Mouse (Mus musculus) erythroblast, embryonic 14.5 days (primary cell): ENCODE results near the gene Mill2. TPM values are rescaled to one million over a fixed set of nuclear protein-coding genes. Genes with fewer than 3 reads are reported as not detected.

Experiments used
- H3K27me3 ChIP-seq: 2 replicates; pipeline ENCODE4 v1.6.1; 2012; ENCODE audit warnings: inconsistent platforms; ENCODE audit not compliant: control insufficient read depth
- H3K36me3 ChIP-seq: 2 replicates; pipeline ENCODE4 v1.6.1; 2012; ENCODE audit warnings: mild to moderate bottlenecking, inconsistent platforms; ENCODE audit not compliant: control insufficient read depth
- H3K4me1 ChIP-seq: 2 replicates; pipeline ENCODE4 v1.6.1; 2012; ENCODE audit warnings: inconsistent platforms; ENCODE audit not compliant: control insufficient read depth
- H3K4me3 ChIP-seq: replicated peaks from 2 replicates; pipeline ENCODE3; 2012; ENCODE audit warnings: moderate library complexity, mild to moderate bottlenecking, inconsistent platforms
- H3K9me3 ChIP-seq: 2 replicates; pipeline ENCODE4 v1.6.1; 2012; ENCODE audit warnings: low read length, inconsistent platforms, mixed read lengths; ENCODE audit not compliant: control insufficient read depth
- GATA1 ChIP-seq: IDR thresholded peaks from 2 replicates; pipeline ENCODE4 v1.6.1; 2012; ENCODE audit warnings: low read length, inconsistent platforms, mixed read lengths
- TAL1 ChIP-seq: IDR thresholded peaks from 3 replicates; pipeline ENCODE4 v1.6.1; 2012; ENCODE audit warnings: low read length, inconsistent platforms, mixed read lengths
- polyA plus RNA-seq: library from polyadenylated mRNA; stranded (reverse); fragments of >175 nt; gene quantifications from 2 replicates; pipeline ENCODE4 v1.2.3, GENCODE M21; 2012

The Mill2 gene
- polyA plus RNA-seq, 1 experiment, result not detected

- no peaks in the 10 kb centered on the region for H3K9me3 ChIP-seq
- H3K27me3 ChIP-seq, result peaks cover 19% of the 10 kb centered on the region
- peaks cover 21% of the 10 kb centered on the region for H3K4me1 ChIP-seq
- H3K36me3 ChIP-seq, result no peaks in the 10 kb centered on the region; the same call in 1 of the 2 replicates
- peak overlapping the region; percentile 44 for H3K4me3 ChIP-seq
- TF ChIP-seq GATA1 (no peak), TAL1 (no peak)
These were observed 52.3 kb downstream of the Mill2 start for GRCm38 (mm10) chr7:18891872-18892599.

DNA sequence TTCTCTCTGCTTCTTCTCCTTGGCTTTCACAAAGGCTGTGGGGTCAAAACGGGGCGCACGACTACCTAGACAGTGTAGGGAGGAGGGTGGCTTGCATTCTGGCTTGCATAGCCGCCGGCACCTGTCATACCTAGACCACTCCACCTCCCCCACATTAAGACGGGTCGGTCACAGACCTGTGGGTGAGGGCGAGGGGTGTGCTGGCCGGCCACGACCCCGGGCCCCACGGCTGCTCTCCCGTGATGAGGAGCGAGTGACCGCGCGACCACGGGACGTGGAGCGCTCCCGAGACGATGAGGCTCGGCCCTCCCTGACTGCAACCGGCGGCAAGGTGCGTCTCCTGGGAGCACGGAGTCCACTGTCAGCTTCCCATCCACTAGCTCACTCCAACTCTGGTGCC is 53.2 kb downstream of the Mill2 start:
- H3K9me3 ChIP-seq, result no peaks in the 10 kb centered on the region
- peaks cover 19% of the 10 kb centered on the region for H3K27me3 ChIP-seq
- peaks cover 7% of the 10 kb centered on the region for H3K36me3 ChIP-seq
- H3K4me1 ChIP-seq, result peaks cover 21% of the 10 kb centered on the region
- TF ChIP-seq GATA1 (no peak), TAL1 (no peak)
- H3K4me3 ChIP-seq, result no peak overlapping the region

DNA sequence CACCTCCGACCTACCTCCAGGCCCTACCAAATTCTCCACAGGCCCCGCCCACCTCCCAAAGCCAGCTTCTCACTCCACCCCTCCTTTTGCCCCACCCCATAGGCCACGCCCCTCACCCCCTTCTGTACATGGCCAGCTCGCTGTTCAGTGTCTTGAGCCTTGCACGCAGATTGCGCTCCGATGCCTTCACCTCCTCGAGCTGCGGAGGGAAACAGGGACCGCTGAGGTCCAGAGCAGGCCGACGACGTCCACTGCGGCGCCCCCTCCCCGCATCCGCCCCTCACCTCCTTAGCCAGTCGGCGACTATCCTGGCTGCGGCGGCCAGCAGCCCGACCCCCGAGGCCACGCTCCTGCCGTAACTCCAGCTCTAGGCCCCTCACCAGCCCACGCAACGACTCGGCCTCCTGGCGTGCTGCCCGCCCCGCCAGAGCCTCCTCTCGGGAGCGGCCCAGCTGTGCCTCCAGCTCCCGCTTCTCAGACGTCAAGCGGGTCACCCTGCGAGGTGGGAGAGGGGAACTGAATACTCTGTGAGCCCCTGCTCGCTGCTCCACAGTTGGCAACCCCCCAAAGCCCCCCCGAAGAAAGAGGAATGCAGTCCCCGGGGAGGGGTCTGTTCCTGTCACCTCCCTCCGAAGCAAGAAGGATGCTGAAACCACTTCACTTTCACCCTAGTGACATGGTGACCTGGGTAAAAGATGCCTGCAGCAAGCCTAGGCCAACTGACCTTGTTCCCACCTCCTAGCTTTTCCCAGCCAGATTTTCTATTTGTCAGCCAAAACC is 54.1 kb downstream of the Mill2 start:
- peaks cover 21% of the 10 kb centered on the region for H3K4me1 ChIP-seq
- H3K36me3 ChIP-seq, result peaks cover 13% of the 10 kb centered on the region
- peak overlapping the region; percentile 15 for H3K4me3 ChIP-seq
- H3K27me3 ChIP-seq, result peaks cover 19% of the 10 kb centered on the region
- TF ChIP-seq GATA1, result no peak
- TF ChIP-seq TAL1, result no peak
- H3K9me3 ChIP-seq, result no peaks in the 10 kb centered on the region

DNA sequence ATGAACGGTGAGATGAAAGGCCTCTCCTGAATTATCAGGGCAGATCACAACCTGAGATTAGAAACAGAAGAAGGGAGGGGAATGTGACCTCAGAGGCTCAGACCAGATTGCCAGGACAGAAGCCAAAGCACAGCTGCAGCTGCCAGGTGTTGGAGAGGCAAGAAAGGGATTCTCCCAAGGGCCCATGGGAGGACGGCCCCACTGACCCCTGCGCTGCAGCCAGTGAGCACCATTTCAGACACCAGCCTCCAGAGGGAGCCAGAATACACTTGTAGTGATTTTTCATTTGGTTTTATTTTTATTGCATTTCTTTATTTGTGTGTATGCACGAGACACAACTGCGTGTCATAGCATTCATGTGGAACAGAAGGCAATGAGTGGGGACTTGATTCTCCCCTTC is 56.8 kb downstream of the Mill2 start:
- H3K36me3 ChIP-seq, result peaks cover 35% of the 10 kb centered on the region
- no peak for TF ChIP-seq TAL1
- no peak for TF ChIP-seq GATA1
- H3K4me1 ChIP-seq, result peaks cover 21% of the 10 kb centered on the region
- no peaks in the 10 kb centered on the region for H3K9me3 ChIP-seq
- peaks cover 19% of the 10 kb centered on the region for H3K27me3 ChIP-seq
- no peak overlapping the region for H3K4me3 ChIP-seq

GRCm38 (mm10) chr7:18900513-18900912 is 60.7 kb downstream of the Mill2 start:
- Histone ChIP-seq H3K4me3 (no peak overlapping the region), H3K9me3 (no peaks in the 10 kb centered on the region), H3K36me3 (peaks cover 55% of the 10 kb centered on the region), H3K4me1 (peaks cover 9% of the 10 kb centered on the region; the same call in 1 of the 2 replicates), H3K27me3 (no peaks in the 10 kb centered on the region)
- TF ChIP-seq GATA1, result no peak
- TF ChIP-seq TAL1, result no peak

GRCm38 (mm10) chr7:18902486-18902885 is 62.7 kb downstream of the Mill2 start:
- Histone ChIP-seq H3K4me3 (no peak overlapping the region), H3K36me3 (peaks cover 57% of the 10 kb centered on the region), H3K9me3 (no peaks in the 10 kb centered on the region), H3K4me1 (peaks cover 11% of the 10 kb centered on the region), H3K27me3 (no peaks in the 10 kb centered on the region)
- no peak for TF ChIP-seq TAL1
- TF ChIP-seq GATA1, result no peak

DNA sequence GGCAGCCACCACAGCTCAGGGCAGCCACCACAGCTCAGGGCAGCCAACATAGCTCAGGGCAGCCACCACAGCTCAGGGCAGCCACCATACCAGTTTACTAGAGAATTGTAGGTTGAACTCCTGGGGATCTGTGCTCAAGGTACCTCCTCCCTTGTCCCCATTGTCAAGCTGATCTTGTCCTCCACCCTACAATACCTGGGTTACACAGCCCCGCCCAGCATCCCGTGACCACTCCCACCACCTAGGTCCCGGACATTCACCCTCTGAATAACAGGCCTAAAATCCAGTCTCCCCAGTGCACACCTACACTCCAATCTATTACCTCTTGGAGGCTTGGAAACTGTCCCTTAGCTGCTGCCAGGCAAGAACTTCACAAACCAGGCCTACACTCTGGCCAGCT is 65.2 kb downstream of the Mill2 start:
- Histone ChIP-seq H3K27me3 (no peaks in the 10 kb centered on the region), H3K4me3 (no peak overlapping the region), H3K4me1 (peaks cover 27% of the 10 kb centered on the region), H3K9me3 (no peaks in the 10 kb centered on the region), H3K36me3 (peaks cover 41% of the 10 kb centered on the region)
- no peak for TF ChIP-seq GATA1
- TF ChIP-seq TAL1, result no peak

- Histone ChIP-seq H3K36me3 (peaks cover 8% of the 10 kb centered on the region), H3K4me1 (peaks cover 34% of the 10 kb centered on the region), H3K4me3 (peak overlapping the region; percentile 78), H3K27me3 (peaks cover 5% of the 10 kb centered on the region; the same call in 1 of the 2 replicates), H3K9me3 (no peaks in the 10 kb centered on the region)
- TF ChIP-seq GATA1, result no peak
- TF ChIP-seq TAL1, result no peak
These were observed 70.0 kb downstream of the Mill2 start for GRCm38 (mm10) chr7:18909797-18910196.

DNA sequence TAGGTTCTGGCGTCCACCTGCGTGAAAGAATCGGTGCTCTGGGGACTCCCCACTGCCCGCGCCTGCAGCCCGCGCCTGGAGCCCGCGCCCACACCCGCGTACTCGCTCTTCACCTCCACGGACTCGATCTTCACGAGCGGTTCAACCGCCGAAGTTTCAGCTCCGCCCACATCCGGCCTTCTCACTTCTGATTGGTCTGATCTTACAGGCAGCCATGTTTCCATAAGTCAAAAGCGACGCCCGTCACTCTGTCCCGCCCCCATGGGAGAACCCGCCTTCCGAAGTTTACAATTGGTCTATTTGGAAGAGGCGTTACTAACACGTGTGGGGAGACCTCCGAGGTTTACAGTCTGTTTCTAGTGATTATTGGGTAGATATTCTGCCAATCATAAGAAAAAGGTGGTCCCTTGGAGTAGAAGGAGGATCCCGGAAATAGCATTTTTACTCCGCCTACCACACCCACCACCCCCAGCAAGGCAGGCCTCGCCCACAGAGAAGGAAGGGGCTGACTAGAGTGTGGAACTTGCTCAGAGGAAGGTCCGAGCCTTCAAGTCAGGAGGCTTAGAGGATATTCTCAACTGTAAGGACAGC is 70.6 kb downstream of the Mill2 start, which contains the start of gene Ccdc61:
Gene Ccdc61 (minus strand): TSS at position 175 of the 591 bp plus-strand sequence.
- Histone ChIP-seq H3K9me3 (no peaks in the 10 kb centered on the region), H3K27me3 (peaks cover 5% of the 10 kb centered on the region; the same call in 1 of the 2 replicates), H3K4me1 (peaks cover 29% of the 10 kb centered on the region), H3K36me3 (peaks cover 8% of the 10 kb centered on the region), H3K4me3 (peak within 1 kb of the TSS; percentile 78)
- TF ChIP-seq TAL1, result no peak

Other genes with a start within 250 kb of the Mill2 start
- gene Psg23, start 223.5 kb upstream of the Mill2 start, polyA plus RNA-seq, result not detected in 2 replicates
- gene Psg21, start 183.2 kb upstream of the Mill2 start, polyA plus RNA-seq, result not detected in 2 replicates
- gene Psg20, start 153.8 kb upstream of the Mill2 start, polyA plus RNA-seq, result not detected in 2 replicates
- not detected in 2 replicates for gene Psg22, start 121.9 kb upstream of the Mill2 start, polyA plus RNA-seq
- not detected in 2 replicates for gene Psg19, start 41.4 kb upstream of the Mill2 start, polyA plus RNA-seq
- 0.02 TPM in 1 of 2 replicates, not detected in the other for gene Psg17, start 18.4 kb upstream of the Mill2 start, polyA plus RNA-seq
- gene Pglyrp1, start 31.4 kb downstream of the Mill2 start, polyA plus RNA-seq, result 0.11 and 0.16 TPM in 2 replicates
- 3.1 and 4.5 TPM in 2 replicates for gene Ccdc61, start 70.4 kb downstream of the Mill2 start, polyA plus RNA-seq
- gene Nova2, start 85.9 kb downstream of the Mill2 start, polyA plus RNA-seq, result not detected in 2 replicates
- gene Nanos2, start 147.4 kb downstream of the Mill2 start, polyA plus RNA-seq, result not detected in 2 replicates
- 0.02 TPM in 1 of 2 replicates, not detected in the other for gene Mypop, start 151.3 kb downstream of the Mill2 start, polyA plus RNA-seq
- 5.0 and 5.5 TPM in 2 replicates for gene Irf2bp1, start 164.1 kb downstream of the Mill2 start, polyA plus RNA-seq
- gene Foxa3, start 183.6 kb downstream of the Mill2 start, polyA plus RNA-seq, result 0.05 and 0.07 TPM in 2 replicates
- gene Sympk, start 184.4 kb downstream of the Mill2 start, polyA plus RNA-seq, result 21.6 and 22.6 TPM in 2 replicates
- gene Rsph6a, start 214.7 kb downstream of the Mill2 start, polyA plus RNA-seq, result 0.06 TPM in 1 of 2 replicates, not detected in the other
- gene Dmwd, start 236.3 kb downstream of the Mill2 start, polyA plus RNA-seq, result 8.5 and 10.2 TPM in 2 replicates
- 6.0 TPM in 2 replicates for gene Dmpk, start 243.9 kb downstream of the Mill2 start, polyA plus RNA-seq